Mouse (Mus musculus): Measurements from ENCODE around the gene Rfx8. TPM values are rescaled to one million over a fixed set of nuclear protein-coding genes. Genes with fewer than 3 reads are reported as not detected.

Rfx8 gene
- polyA plus RNA-seq, 1 experiment = 0.31 TPM

DNA sequence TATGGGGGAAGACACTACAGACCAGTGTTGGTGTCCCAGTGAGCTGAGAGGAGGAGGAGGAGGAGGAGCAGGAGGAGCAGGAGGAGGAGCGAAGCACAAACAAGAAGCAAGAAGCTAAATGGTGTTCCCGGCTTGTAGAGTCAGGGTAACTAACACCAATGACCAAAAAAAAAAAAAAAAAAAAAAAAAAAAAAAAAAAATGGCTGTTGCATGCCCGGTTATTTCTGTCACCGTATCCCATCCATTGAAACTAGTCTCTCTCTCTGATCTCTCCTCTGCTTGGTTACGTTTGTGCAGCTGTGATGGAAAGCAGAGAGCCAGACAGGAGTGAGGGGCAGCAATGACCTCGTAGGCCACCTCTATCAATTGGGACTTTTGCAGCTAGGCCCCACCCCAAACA is 105.3 kb downstream of the Rfx8 start:
- Histone ChIP-seq H3K27ac (ENCODE audit: insufficient read depth, low read length) (no peak overlapping the region), H3K4me1 (ENCODE audit: control insufficient read depth, insufficient read depth, low read length) (no peaks in the 10 kb centered on the region), H3K4me3 (ENCODE audit: insufficient read depth, low read length) (no peak overlapping the region)
- TF ChIP-seq CTCF (IDR thresholded peaks at IDR 0.05; ENCODE audit: extremely low read depth, insufficient read depth, low read length) (no peak), POLR2A (IDR thresholded peaks at IDR 0.05; ENCODE audit: extremely low read depth, insufficient read depth, low read length) (no peak)

Other genes starting within 250 kb of the Rfx8 start
- 15.1 and 20.3 TPM in 2 replicates for gene Tbc1d8, start 242.2 kb downstream of the Rfx8 start, polyA plus RNA-seq (2012; rRNA removed)
- gene Cnot11, start 186.0 kb downstream of the Rfx8 start, polyA plus RNA-seq (2012; rRNA removed) = 18.8 and 18.9 TPM in 2 replicates
- gene Rnf149, start 143.6 kb downstream of the Rfx8 start, polyA plus RNA-seq (2012; rRNA removed) = 22.4 and 23.0 TPM in 2 replicates
- gene Creg2, start 69.5 kb downstream of the Rfx8 start, polyA plus RNA-seq (2012; rRNA removed) = 32.8 and 37.6 TPM in 2 replicates
- gene Gm3646, start 84.3 kb upstream of the Rfx8 start, polyA plus RNA-seq (2012; rRNA removed) = not detected in 2 replicates
- 111 and 112 TPM in 2 replicates for gene Map4k4, start 179.9 kb upstream of the Rfx8 start, polyA plus RNA-seq (2012; rRNA removed)